Mouse (Mus musculus) kidney, adult 18-20 months (tissue): Measurements from ENCODE around the gene Ttc9b.
"Not testable (repeated sequence)": the region's sequence is repeated elsewhere in the genome, so short reads cannot be mapped to it uniquely, and the experiment has no call there.

Source experiments
- DNase-seq: peaks from one replicate; pipeline ENCODE4 v3.0.0; 2021

The Ttc9b gene

DNA sequence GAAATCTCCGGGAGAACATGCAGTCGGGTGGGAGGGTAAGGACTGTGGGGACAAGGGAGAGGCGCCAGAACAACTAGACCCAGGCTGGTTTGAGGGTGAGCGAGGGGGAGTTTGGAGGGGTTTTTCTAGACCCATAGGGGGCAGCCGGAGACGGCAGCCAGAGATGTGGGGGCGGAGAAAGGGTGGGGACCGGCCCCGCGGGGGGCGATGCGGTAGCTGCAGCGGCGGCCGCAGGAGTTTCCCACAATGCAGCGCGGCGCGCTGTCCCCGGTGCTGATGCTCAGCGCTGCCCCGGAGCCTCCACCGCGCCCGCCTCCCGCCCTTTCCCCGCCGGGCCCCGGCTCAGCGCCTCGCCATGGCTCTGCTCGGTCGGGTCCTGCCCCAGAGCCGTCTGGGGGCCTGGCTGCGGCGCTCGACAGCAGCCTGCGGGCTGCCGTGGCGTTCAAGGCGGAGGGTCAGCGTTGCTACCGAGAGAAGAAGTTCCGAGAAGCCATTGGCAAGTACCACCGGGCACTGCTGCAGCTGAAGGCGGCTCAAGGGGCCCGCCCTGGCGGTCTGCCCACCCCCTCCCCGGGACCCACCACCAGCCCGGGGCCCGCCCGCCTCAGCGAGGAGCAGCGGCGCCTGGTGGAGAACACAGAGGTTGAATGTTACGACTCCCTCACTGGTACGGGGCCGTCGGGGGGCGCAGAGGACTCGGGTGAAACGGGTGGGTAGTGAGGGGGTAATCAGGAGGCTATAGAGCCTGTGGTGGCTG, at the start of gene Ttc9b:
Ttc9b (plus strand) TSS at position 235 of the 757 bp plus-strand sequence.
- DNase-seq: peak; percentile 16

DNA sequence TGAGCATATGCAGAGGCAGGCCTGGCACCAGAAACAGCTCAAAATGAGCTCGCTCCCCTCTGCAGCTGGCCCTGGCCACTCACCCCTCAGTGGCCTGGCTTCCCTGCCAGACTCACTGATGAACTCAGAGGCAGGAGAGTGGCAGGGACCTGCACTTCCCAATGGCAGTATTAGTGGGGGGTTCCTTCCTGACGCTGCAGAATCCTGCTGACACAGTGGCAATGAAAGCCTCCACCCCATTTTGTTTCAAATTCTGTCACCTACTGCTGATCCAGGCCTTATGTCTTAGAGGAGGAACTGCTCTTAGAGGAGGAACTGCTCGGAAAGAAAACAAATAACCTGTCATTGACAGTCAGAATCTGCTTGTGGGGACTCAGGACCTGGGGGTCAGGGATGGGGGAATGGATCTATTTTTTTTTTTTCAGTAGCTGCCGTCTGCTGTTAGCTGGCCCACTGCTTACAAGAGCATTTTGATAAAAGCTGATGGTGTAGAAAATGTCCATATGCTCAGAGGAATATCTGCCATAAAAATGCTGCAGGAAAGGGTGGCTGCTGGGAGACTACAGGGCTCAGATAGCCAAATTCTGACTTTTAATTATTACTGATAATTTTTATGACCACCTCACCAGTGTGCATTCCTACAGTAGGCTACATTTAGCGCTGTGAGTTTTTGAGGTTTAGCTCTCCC, 48.9 kb upstream of the Ttc9b start:
- DNase-seq: no peak

DNA sequence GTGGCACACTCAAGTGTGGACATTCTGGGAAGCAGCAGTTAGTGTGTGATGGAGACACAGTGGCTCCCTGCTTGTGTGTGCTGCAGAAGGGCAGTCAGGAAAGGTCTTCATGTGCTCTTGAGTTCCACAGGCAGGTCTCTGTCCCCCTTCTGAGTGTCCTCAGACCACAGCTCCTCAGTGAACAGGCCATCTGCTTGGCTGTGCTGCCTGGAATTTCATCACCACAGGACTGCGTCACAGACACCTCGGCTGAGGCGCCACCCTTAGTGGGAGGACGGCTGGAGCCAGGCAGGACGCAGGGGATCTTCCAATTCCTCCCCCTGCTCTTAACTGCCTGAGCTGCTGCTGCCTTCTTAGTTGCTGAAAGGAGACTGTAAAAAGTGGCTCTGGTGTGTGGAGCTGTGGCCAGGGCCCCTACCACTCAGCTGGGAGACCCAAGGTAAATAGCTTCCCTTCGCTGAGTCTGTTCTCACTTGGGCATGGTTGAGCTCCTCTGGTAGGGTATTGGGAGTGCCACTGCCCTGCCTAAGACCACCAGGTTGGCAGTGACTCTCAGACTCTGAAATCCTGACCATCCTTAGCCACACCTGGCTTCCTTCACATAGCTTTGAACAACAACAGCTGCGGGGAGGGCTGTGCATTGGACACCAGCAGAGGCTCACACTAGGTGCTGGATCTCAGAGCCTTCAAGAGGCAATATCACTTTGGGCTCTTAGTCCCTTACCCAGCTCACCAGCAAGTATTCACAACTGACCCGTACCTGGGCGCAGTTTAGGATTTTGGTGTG, 48.0 kb upstream of the Ttc9b start:
- DNase-seq: no peak

GRCm38 (mm10) chr7:27606481-27607254, 47.0 kb upstream of the Ttc9b start:
- DNase-seq: no peak

DNA sequence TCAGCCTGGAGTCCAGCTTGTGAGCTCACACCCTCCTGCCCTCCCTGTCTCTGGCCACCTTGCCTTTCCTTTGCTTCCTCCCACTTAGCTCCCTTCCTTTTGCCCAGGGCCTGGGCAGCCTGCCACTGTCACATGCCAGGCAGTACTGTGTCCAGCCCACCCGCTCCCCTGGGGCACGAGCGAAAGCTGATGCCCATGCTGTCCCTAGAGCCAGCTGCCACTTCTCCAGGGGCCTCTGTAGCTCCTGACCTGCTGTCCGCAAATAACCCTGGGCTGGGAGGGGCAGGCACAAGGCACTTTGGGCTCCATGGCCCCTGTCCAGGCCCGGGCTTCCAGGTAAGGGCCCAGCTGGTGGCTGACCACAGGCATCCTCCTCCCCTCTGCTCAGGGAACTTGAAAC, 46.1 kb upstream of the Ttc9b start:
- peak; percentile 75 for DNase-seq

GRCm38 (mm10) chr7:27608130-27608529, 45.6 kb upstream of the Ttc9b start:
- DNase-seq: no peak

DNA sequence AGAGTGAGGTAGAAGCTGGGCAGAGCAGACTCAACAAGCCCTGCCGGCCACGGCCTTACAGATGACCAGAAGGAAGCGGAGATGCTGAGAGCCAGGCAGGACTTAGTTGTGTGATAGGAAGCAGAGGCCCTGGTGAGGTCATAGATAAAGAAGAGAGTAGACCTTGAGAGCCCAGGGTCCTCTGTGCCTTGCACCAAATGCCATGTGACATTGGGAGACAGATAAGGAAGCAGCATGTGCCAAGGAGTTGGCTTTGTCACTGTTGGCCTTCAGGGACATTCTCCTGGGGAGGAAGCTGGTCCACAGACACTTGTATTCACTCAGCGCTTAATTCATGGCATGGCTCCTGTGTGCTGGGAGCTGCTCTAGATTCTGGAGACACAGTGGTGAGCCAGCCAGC, 44.4 kb upstream of the Ttc9b start:
- no peak for DNase-seq

DNA sequence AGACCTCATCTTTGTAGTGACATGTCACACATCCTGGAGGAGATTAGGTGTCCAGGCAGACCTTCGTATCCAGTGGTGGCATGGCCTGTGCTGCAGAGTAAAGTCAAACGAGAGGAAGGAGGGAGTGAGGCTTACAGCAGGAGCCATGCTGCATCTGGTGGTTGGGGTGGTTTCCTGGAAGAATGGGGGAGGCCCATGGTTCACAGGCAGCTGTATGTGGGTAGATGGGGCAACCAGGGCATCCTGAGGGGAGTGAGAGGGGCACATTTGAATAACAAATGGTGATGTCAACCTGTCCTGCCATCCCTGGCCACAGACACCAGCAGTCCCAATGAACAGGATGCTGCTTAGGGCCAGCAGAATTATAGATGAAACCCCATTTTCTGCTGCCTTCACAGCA, 44.0 kb upstream of the Ttc9b start:
- DNase-seq: no peak

- DNase-seq: no peak
Measured at GRCm38 (mm10) chr7:27610370-27610769, 43.3 kb upstream of the Ttc9b start.

DNA sequence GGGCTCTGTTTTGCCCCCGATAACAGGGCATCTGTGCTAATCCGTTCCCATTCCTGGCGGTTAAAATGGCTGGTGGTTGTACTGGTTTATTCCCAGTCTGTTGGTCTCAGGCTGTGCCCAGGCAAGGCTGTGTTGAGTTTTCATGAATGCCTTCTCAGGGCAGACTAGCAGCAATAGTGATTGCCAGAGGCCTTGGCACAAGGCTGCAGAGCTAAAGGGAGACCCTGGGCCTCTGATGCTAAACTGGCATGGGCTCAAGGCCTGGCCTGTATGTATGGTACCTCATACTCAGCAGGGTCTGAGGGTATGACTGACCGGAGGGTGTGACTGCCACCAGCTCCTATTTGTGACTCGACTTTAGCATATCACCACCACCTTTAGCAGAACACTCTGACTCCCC, 42.8 kb upstream of the Ttc9b start:
- no peak for DNase-seq

- no peak for DNase-seq
Measured at GRCm38 (mm10) chr7:27612940-27613339, 40.8 kb upstream of the Ttc9b start.

DNA sequence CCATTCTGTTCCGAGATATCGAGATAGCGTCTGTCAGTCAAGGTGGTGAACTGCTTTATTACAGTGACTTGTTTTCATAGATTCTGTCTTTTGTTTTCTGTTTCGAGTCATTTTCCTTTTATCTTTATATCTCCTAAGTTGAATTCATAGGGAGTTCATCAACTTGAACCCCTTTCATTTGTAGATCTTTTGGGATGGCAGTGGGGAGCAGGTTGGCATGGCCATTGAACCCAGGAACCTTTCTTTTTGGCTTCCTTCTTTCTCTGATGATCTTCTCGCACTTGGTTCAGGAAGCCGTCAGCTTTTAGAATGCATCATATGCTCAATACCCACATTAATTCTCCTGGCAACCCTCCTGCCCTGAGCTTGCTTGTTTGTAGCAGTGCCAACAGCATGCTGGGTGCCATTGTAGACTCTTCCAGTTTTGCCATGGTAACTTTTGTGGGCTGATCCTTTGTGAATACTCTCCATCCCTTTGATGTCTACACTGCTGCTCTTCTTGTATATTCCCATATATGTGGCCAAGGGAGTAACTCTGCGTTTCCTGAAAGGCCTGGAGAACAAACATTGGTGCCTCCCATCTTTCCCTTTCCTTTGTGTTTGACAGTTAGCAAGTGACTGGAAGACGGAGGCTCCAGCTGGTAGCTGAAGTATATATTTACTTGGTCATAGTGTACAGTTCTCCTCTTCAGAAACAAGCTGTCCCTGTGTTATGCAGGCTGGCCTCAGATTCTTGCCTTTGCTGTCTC, 39.8 kb upstream of the Ttc9b start:
- DNase-seq: no peak

DNA sequence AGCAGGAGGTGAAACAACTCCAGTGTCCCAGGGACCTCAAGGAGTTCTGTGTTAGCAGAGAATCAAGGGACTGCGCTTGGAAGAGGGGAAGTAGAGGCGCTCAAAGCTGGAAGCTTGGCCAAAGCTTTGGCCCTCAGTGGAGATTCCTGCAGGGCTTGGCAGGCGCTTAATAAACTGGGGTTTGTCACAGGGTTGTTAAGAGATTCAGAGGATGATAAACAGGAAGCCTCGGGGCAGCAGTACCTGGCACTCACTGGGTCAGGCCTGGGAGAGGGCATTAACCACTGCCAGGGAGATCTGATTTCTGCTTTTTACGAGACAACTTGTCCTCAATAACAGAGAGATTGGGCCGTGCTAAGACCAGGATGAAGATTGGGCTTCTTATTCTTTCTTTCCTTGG, 32.7 kb upstream of the Ttc9b start:
- DNase-seq: no peak

DNA sequence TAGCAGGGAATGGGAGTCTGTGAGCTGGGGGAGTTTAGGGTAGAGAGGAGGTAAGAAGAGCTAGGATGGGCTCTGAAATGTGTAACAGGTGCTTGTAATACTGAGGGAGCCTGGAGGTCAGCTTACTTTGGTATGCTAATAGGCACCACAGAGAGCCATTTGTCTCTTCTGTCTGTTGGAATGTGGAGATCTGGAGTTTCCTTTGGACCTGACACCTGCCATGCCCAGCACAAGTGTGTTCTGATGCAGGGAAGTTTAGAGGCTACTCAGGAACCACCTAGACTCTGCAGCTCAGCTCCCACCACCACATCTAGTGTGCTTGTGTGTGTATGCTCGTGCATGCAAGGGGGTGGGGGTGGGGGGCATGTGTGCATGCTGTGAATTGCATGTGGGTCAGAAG, 31.5 kb upstream of the Ttc9b start:
- DNase-seq: no peak

DNA sequence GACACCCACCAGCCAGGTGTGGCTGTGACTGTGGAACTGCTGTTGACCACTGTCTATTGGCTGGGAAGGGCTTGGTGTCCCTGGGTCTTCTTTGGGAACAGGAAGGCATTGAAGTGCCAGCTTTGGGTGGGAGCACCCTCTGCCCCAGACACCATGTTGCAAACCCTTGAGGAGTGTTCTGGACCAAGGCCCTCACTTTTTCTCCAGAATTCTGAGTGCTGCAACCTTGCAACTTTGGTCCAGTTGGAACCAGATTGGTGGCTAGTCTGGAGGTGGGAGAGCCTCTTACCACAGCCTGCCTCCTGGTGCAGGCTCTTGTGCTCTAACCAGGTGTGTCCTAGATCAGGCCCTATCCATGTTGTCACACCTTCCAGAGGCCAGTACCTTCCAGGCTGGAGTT, 28.7 kb upstream of the Ttc9b start:
- no peak for DNase-seq

- DNase-seq: no peak
Measured at GRCm38 (mm10) chr7:27627707-27628106, 26.0 kb upstream of the Ttc9b start.

- DNase-seq: no peak
Measured at GRCm38 (mm10) chr7:27628190-27628589, 25.5 kb upstream of the Ttc9b start.

DNA sequence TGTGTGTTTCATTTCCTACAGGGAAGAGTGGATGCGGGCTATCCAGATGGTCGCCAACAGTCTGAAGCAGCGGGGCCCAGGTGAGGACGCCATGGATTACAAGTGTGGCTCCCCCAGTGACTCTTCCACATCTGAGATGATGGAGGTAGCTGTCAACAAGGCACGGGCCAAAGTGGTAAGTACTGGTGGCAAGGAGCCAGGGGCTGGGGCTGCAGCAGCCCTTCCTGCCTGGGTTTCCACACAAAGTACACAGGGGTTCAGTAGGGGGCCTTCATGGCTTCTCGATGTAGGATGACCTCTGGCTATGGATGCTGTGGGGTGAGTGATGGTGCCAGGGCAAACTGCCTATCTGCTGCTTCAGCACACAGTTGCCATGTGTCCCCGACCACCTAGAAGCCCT, 24.9 kb upstream of the Ttc9b start:
- not testable (repeated sequence) for DNase-seq

DNA sequence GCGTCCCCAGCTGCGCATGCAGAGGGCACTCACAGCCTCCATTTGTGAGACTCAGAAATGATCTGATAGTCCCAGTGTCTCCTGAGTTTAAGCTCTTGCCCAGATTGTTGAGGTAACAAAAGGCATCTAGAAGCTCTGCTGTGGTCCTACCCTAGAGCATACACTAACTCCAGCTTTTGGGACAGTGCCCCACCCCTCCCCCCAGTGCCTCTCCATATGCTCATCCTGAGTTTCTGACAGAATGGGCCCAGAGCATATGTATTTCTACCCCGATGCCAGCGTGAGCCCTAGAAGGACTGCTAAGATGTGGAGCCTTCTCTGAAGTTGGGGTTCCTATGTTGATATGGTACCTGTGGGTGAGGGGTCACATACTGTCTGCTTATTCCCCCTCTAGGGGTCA, 22.3 kb upstream of the Ttc9b start:
- no peak for DNase-seq

GRCm38 (mm10) chr7:27633166-27633565, 20.5 kb upstream of the Ttc9b start:
- no peak for DNase-seq

DNA sequence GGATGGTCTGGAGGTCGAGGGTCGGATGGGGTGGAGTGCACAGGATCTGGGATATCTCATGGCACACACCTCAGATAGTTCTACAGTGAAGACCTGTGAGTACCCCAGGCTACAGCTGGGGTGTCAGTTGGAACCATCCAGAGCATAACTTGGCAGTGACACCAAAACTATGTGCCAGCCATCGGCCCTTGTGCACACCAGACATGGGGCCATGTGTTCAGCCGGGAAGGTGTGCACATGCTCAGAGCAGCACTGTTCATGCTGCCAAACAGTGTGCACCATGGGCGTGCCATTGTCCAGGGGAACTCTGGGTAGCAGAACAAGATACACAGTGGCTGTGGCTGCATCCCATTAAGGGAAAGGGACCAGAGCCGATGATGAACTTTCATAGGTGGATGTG, 19.0 kb upstream of the Ttc9b start:
- DNase-seq: no peak

- DNase-seq: not testable (repeated sequence)
Measured at GRCm38 (mm10) chr7:27635094-27635493, 18.6 kb upstream of the Ttc9b start.
